Mouse (Mus musculus): ENCODE measurements around the gene Rps21. TPM values are rescaled to one million over a fixed set of nuclear protein-coding genes. Genes with fewer than 3 reads are reported as not detected.

Rps21 gene
- polyA plus RNA-seq, 1 experiment = 875 TPM

DNA sequence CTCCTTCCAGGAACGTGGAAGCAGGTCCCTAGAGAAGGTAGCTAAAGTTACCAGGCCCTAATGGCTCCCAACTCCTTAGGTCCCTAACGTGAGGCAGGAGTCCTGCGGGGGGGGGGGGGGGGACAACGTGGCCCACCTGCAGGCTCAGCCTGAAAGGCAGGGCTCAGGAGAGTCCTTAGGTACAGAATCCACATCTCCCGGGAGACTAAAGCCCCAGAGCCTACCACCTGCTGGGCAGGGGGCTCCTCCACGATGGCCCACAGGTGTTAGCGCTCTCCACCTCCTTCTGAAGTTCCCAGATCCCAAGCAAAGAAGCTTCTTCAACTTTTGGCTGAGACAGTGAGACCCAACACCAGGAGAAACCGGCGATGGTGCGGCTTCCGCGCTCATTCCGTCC is 32.5 kb upstream of the Rps21 start:
- Histone ChIP-seq H3K4me1 (ENCODE audit: control insufficient read depth, insufficient read depth, insufficient read length, low read length) (peaks cover 35% of the 10 kb centered on the region), H3K27ac (replicated peaks; ENCODE audit: low read depth, low read length) (peak overlapping the region; percentile 1; the same call in 1 of the 2 replicates), H3K4me3 (ENCODE audit: insufficient read depth, low read depth, low read length) (peak overlapping the region; percentile 71)

DNA sequence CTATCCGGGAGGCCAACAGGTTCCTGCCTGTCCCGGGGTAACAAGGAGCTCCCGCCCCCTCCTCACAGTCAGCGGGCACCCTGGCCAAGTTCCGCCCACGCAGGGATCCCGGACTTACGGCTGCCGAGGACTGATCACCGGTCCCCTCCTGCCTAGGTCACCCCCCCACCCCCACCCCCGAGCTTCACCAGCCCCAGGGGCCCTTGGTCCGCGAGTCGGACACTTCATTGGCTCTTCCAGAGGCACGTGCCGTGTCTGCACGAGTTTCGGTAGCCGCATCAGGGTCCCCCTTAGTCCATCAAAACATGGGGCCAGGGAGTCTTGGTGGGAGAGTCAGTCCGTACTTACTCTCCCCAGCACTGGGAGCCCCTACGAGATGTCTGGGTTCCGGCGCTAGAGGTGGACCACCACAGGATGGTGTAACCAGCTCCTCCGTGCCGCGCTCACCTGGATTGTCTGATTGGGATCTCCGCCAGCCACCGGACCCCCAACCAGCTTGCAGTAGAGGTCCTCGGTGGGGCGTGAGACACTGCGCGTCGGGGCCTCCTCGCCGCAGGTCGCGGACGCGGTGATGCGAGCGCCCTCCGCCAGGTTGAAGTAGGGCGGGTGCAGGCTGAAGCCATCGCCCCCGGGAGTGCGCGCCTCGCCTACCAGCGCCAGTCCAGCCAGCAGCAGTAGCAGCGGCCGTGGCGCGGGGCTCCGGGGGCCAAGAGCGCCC is 32.0 kb upstream of the Rps21 start:
- H3K27ac ChIP-seq (replicated peaks; ENCODE audit: low read depth, low read length) = peak overlapping the region; percentile 37
- peaks cover 34% of the 10 kb centered on the region for H3K4me1 ChIP-seq (ENCODE audit: control insufficient read depth, insufficient read depth, insufficient read length, low read length)
- peak overlapping the region; percentile 71 for H3K4me3 ChIP-seq (ENCODE audit: insufficient read depth, low read depth, low read length)

DNA sequence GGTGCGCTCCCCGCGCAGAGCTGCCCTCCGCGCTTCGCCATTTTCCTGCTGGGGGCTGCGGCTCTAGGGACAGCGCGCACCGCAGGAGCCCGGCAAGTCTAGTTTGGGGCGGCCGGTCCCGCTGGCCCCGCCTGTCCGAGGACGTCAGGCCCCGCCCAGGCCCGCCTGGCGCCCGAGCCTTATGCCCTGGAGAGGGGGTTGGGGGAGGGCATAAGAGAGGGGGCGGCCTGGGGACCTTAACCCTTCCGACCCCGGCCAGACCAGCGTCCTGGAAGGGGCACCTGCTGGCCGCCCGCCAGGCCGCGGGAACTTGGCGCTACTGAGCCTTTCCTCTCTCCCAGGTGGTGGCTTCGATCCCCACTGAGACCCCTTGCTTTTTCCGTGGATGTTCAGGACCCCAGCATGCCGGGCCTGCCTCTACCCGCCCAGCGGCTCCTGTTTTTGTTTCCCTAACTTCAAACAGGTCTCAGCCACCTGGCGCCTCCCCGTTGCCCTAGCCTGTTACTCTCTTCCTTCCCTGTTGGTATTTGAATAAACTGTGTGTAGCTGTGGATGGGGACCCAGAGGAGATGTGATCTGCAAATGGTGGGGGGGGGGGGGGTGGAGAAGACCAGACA is 31.3 kb upstream of the Rps21 start, which contains the start of gene Lama5:
TSS of gene Lama5 (minus strand) at position 98 of the 617 bp plus-strand sequence.
- Histone ChIP-seq H3K4me3 (ENCODE audit: insufficient read depth, low read depth, low read length) (peak within 1 kb of the TSS; percentile 71), H3K27ac (replicated peaks; ENCODE audit: low read depth, low read length) (peak within 1 kb of the TSS; percentile 88), H3K4me1 (ENCODE audit: control insufficient read depth, insufficient read depth, insufficient read length, low read length) (peaks cover 32% of the 10 kb centered on the region)

DNA sequence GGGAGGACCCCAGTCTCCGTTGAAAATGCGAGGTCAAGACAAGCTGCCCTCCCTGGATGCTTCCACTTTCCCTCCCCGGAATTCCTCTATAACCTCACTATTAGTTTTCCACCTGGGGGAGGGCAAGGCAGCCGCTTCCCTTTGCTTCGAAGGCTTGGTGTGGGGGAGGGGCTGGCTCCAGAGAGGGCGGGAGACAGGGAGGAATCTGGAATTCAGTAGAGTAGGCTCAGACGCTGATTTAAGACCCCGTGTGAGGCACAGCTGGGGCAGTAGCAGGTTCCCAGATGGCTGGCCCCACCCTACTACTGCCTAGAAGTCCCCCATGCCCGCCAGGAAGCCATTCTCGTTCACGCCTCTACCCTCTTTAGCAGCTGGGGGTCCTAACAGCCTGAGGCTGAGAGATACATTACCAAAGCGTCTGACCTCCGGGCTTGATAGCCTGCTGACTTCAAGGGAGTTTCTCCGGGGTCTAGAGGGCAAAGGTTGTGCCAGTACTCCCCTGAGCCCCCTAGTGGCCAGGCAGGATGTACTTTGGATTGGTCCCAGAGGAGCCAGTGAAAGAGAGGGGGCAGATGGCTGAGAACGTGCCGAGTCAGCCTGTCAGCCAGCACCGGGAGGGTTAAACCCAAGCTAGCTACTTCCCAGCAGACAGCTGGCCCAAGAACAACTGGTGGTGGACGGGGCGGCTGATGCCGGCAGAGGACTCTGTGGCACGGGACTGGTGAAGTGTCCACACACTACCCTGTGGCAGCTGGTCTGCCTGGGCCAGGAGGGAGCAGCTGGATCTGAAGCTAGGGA is 29.7 kb upstream of the Rps21 start:
- Histone ChIP-seq H3K4me1 (ENCODE audit: control insufficient read depth, insufficient read depth, insufficient read length, low read length) (peaks cover 25% of the 10 kb centered on the region), H3K4me3 (ENCODE audit: insufficient read depth, low read depth, low read length) (peak overlapping the region; percentile 39), H3K27ac (replicated peaks; ENCODE audit: low read depth, low read length) (peak overlapping the region; percentile 88)

DNA sequence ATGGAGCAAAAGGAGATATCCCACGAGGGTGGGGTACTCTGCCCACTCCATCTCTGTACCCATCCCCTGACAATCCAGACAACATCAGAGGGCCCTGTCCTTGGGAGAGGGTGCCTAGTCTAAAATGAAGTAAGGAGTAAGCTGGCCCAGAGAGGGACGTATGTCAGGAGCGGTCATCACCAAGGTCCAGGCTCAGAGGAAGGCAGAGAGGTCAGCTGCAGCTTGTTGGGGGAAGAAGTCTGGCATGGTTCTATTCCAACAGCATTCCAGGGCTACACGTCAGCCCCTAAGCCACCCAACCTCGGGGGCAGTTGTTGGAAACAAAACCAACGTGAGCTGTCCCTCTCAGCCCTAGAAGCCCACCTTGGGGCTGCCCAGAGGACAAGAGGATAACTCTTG is 29.1 kb upstream of the Rps21 start:
- H3K27ac ChIP-seq (replicated peaks; ENCODE audit: low read depth, low read length) = peak overlapping the region; percentile 88
- peaks cover 19% of the 10 kb centered on the region for H3K4me1 ChIP-seq (ENCODE audit: control insufficient read depth, insufficient read depth, insufficient read length, low read length)
- no peak overlapping the region for H3K4me3 ChIP-seq (ENCODE audit: insufficient read depth, low read depth, low read length)

DNA sequence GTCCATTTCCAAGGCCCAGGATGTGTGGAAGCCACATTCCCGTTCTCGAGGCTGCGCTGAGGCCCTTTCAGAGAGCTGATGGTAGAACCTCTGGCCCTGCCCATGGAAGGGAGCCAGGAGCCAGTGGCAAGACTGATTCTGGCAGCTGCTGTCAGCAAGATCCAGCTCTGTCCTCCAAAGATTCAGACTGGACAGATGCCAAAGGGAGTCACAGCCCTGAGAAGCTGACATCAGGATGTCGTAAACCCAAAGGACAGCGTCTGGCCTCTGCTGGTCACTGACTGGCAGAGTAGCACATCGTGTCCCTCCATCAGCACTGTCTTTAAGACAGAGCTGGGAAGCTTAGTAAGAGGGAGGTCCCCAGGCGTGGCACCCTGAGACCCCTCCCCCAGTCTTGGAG is 28.6 kb upstream of the Rps21 start:
- no peak overlapping the region for H3K4me3 ChIP-seq (ENCODE audit: insufficient read depth, low read depth, low read length)
- peak overlapping the region; percentile 88 for H3K27ac ChIP-seq (replicated peaks; ENCODE audit: low read depth, low read length)
- peaks cover 17% of the 10 kb centered on the region for H3K4me1 ChIP-seq (ENCODE audit: control insufficient read depth, insufficient read depth, insufficient read length, low read length)

DNA sequence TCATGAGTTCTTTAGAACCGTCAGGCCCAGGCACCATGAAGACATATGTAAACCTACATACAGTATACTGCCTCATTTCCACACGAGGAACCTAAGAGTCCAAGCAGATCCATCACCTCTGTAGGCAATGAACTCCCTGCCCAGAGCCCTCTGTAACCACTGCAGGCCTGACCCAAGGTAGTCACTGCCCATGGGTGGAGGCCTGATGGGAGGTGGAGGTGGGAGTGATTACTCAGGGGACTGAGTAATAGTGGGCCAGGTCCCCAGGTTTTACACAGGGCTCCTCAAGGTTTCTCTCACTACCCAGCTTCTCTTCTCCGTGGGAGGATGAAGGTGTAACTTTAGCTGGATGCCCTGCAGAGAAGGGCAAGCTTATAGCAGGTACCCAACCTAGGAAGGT is 28.0 kb upstream of the Rps21 start:
- H3K4me3 ChIP-seq (ENCODE audit: insufficient read depth, low read depth, low read length) = no peak overlapping the region
- H3K27ac ChIP-seq (replicated peaks; ENCODE audit: low read depth, low read length) = no peak overlapping the region
- H3K4me1 ChIP-seq (ENCODE audit: control insufficient read depth, insufficient read depth, insufficient read length, low read length) = peaks cover 17% of the 10 kb centered on the region

DNA sequence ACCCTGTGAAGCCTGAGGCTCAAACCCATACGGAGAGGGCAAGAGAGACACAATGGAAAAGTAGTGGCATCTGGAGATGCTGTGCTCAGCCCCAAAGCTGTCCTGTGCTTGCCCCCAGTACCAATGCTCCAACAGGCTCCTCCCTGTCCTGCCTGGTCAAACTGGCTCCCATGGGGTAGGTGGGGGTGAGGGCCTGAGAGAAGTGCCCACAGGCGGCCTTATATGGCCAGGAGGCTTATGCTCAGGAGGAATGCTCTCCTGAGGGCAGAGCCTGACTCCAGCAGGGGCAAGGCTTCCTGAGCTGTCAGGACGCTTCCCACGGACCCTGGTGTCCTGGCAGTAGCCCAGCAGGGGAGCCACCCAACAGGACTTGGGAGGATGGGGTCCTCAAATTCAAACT is 26.7 kb upstream of the Rps21 start:
- H3K27ac ChIP-seq (replicated peaks; ENCODE audit: low read depth, low read length) = no peak overlapping the region

DNA sequence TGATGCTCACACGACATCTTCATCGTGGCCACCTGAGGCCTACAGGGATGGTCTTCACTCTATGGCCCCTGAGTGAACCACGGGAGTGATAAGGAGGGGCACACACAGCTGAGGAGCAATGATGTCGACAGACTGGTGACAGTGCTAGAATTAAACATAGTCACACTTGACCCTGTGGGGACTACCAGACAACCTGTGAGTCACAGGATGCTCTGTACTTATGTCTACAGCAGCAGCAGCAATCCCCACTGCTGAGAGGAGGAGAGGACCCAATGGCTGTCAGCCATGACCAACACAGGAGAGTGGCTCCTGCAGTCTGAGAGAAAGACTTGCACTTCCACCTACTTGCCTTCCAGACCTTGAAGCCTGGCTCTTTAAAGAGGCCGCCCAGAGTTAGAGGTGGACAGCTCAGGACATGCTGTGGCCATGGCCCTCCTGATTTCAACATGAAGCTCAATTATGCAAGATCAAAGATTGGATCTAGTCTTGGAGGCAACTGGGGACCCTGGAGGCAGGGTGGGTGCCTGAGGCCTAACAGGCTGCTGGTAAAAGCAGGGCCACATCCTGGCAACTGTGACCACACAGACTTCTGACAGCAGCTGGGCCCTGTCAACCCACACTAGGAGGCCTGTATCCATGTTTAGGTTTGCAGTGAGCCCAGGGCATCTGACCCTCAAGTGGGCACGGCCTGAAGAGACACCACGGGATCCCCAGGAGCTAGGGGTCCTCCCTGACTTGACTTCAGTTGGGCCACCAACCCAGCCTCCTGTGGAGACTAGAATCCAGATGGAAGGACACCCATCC is 23.9 kb upstream of the Rps21 start:
- Histone ChIP-seq H3K27ac (replicated peaks; ENCODE audit: low read depth, low read length) (no peak overlapping the region), H3K4me3 (ENCODE audit: insufficient read depth, low read depth, low read length) (no peak overlapping the region), H3K4me1 (ENCODE audit: control insufficient read depth, insufficient read depth, insufficient read length, low read length) (peaks cover 1% of the 10 kb centered on the region)

More for the DNA sequence above, 26.7 kb upstream of the Rps21 start:
- peaks cover 17% of the 10 kb centered on the region for H3K4me1 ChIP-seq (ENCODE audit: control insufficient read depth, insufficient read depth, insufficient read length, low read length)
- no peak overlapping the region for H3K4me3 ChIP-seq (ENCODE audit: insufficient read depth, low read depth, low read length)

DNA sequence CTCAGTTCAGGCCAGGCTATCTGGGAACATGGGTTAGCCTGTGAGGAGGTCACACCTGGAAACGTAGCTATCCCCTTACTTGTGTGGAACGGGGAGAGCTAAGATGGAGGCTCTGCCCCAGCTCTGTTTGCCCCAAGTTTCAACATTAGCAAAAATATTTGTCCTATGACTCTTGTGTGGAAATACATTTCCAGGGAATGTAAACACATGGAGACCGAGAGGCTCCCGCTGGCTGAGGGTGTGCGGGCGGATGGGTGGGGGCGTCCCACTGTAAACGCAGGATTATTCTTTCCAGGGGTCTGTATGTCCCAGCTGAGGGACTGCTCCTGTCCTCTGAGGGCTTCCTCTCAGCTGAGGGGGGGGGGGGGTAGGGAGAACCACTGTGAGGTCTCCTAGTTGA is 22.8 kb upstream of the Rps21 start:
- no peak overlapping the region for H3K27ac ChIP-seq (replicated peaks; ENCODE audit: low read depth, low read length)
- H3K4me1 ChIP-seq (ENCODE audit: control insufficient read depth, insufficient read depth, insufficient read length, low read length) = no peaks in the 10 kb centered on the region
- no peak overlapping the region for H3K4me3 ChIP-seq (ENCODE audit: insufficient read depth, low read depth, low read length)

DNA sequence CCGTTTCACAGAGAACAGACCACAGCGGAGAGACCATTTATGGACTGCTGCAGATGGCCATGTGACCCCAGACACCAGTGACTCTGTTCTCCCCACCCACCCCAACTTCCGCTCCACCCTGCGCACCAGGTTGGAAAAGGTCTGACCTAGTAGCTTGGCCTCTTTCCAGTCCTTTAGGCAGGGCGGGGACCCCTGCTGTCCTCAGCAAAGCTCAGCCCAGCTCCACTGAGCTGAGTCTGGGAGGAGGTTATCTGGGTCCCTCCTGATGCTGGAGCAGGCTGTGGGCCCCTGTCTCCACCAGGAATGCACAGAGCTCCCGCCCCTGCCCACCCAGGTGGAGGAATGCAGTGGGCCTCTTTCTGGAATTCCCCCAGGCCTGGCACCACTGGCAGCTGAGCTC is 22.2 kb upstream of the Rps21 start:
- Histone ChIP-seq H3K4me3 (ENCODE audit: insufficient read depth, low read depth, low read length) (no peak overlapping the region), H3K4me1 (ENCODE audit: control insufficient read depth, insufficient read depth, insufficient read length, low read length) (no peaks in the 10 kb centered on the region), H3K27ac (replicated peaks; ENCODE audit: low read depth, low read length) (no peak overlapping the region)

DNA sequence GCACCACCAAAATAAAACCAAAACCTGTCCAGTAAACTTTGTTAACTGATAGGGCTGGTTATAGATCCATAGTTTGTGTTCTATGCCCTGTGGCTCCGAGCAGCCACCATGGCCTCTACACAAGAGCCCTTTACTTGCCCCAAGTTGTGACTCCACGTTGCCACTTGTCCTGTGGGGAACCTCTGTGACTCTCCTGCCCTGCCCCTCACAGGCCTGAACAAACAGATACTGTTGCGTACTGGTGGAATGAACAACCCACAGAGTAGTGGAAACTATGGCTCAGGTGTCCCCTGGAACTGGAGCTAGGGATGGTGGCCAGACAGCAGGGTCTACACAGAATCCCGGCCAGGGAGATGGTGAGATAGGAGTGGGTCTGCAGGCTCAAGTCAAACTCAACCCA is 21.4 kb upstream of the Rps21 start:
- no peak overlapping the region for H3K4me3 ChIP-seq (ENCODE audit: insufficient read depth, low read depth, low read length)
- no peak overlapping the region for H3K27ac ChIP-seq (replicated peaks; ENCODE audit: low read depth, low read length)
- no peaks in the 10 kb centered on the region for H3K4me1 ChIP-seq (ENCODE audit: control insufficient read depth, insufficient read depth, insufficient read length, low read length)

DNA sequence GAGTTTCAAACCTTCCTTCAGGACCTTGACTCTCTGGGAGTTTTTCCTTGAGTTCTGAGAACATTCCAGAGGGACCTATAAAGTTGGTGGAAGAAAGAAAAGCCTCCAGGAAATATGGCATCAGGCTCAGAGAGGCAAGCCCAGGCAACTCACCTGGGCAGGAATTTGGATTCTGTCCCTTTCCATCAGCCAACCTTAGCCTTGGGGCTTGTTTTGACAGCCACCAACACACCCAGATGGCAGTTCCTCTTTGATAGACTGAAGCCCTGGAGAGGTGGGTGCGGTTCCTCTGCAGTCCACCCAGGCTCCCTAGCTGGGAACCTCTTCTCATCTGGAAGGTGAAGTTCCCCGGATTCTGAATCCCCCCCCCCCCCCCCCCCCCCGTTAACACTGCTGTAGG is 20.7 kb upstream of the Rps21 start:
- no peak overlapping the region for H3K27ac ChIP-seq (replicated peaks; ENCODE audit: low read depth, low read length)
- no peaks in the 10 kb centered on the region for H3K4me1 ChIP-seq (ENCODE audit: control insufficient read depth, insufficient read depth, insufficient read length, low read length)
- no peak overlapping the region for H3K4me3 ChIP-seq (ENCODE audit: insufficient read depth, low read depth, low read length)

DNA sequence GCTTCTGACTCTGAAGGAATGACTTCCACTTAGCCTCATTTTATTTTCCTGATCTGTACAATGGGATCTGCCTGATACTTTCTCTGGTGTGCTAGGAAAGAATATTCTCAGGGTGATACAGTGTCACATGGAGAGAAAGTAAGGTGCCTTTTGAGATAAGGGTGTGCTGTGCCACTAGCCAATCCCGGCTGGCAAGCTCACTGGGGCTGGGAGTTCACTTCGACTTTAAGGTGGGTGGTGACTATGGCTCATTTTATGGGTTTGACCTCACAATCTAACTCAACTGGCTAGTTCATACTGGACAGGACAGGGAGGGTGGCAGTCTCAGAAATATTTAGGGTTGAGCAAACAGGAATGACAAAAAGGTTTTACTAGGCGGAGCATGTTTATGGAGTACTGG is 20.2 kb upstream of the Rps21 start:
- H3K27ac ChIP-seq (replicated peaks; ENCODE audit: low read depth, low read length) = no peak overlapping the region
- H3K4me1 ChIP-seq (ENCODE audit: control insufficient read depth, insufficient read depth, insufficient read length, low read length) = no peaks in the 10 kb centered on the region
- H3K4me3 ChIP-seq (ENCODE audit: insufficient read depth, low read depth, low read length) = no peak overlapping the region
